Mouse (Mus musculus) erythroblast, embryonic 14.5 days (primary cell): ENCODE data around the gene Snrk.

Experiments used
- GATA1 ChIP-seq: IDR thresholded peaks from 2 replicates; pipeline ENCODE4 v1.6.1; 2012; ENCODE audit warnings: low read length, inconsistent platforms, mixed read lengths
- TAL1 ChIP-seq: IDR thresholded peaks from 3 replicates; pipeline ENCODE4 v1.6.1; 2012; ENCODE audit warnings: low read length, inconsistent platforms, mixed read lengths

- TF ChIP-seq TAL1 (no peak), GATA1 (no peak)
Observed at GRCm38 (mm10) chr9:122204508-122204907, 87.4 kb downstream of the Snrk start.
